Mouse (Mus musculus): ENCODE data around the gene Ccdc59.
A peak's percentile ranks its signal among the peaks of the same experiment; 100 is the strongest.

- TF ChIP-seq POLR2A (IDR thresholded peaks at IDR 0.05; ENCODE audit: control insufficient read depth, low read depth, low read length): peak; percentile 76; the same call in 1 of the 2 replicates
- TF ChIP-seq CTCF (IDR thresholded peaks at IDR 0.05; ENCODE audit: control insufficient read depth, insufficient read depth, insufficient replicate concordance, low read depth, low read length): peak; percentile 60
Observed at GRCm38 (mm10) chr10:105840928-105841888, at the start of gene Ccdc59, which contains the start of gene Mettl25.

Data from testis, adult 2 months (tissue).